Mouse (Mus musculus): ENCODE measurements around the gene Wscd2.

DNA sequence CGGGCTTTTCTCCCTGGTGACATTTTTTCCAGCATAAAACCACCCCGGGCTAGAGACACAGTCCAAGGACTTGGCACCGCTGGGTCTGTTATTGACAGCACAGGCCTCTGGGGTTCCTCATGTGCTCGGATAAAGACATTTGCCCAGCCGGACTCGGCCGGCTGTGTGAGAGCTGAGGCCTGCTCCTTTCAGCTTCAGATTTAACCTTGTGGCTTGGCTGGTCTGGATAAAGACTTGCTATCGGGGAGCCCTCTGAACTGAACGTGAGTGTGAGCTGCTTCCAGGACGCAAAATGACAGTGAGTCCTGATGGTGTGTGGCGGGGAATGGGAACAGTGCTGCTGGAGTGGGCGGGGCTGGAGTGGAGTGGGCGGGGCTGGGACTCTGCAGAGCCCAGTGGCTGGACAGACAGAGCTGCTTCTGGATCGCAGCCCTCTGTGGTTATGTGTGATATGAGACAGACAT, 26.8 kb downstream of the Wscd2 start:
- TF ChIP-seq MAFK (IDR thresholded peaks at IDR 0.05; ENCODE audit: insufficient read depth, low read depth, low read length), result no peak
- TF ChIP-seq CHD2 (IDR thresholded peaks at IDR 0.05; ENCODE audit: low read depth, low read length), result no peak
- no peak for TF ChIP-seq HCFC1 (IDR thresholded peaks at IDR 0.05; ENCODE audit: borderline replicate concordance, insufficient read depth, low read length)
- TF ChIP-seq ZNF384 (IDR thresholded peaks at IDR 0.05; ENCODE audit: low read depth, low read length), result no peak
